Comparison of ENCODE assay signal across 1 mouse cellular context in the genomic region with DNA sequence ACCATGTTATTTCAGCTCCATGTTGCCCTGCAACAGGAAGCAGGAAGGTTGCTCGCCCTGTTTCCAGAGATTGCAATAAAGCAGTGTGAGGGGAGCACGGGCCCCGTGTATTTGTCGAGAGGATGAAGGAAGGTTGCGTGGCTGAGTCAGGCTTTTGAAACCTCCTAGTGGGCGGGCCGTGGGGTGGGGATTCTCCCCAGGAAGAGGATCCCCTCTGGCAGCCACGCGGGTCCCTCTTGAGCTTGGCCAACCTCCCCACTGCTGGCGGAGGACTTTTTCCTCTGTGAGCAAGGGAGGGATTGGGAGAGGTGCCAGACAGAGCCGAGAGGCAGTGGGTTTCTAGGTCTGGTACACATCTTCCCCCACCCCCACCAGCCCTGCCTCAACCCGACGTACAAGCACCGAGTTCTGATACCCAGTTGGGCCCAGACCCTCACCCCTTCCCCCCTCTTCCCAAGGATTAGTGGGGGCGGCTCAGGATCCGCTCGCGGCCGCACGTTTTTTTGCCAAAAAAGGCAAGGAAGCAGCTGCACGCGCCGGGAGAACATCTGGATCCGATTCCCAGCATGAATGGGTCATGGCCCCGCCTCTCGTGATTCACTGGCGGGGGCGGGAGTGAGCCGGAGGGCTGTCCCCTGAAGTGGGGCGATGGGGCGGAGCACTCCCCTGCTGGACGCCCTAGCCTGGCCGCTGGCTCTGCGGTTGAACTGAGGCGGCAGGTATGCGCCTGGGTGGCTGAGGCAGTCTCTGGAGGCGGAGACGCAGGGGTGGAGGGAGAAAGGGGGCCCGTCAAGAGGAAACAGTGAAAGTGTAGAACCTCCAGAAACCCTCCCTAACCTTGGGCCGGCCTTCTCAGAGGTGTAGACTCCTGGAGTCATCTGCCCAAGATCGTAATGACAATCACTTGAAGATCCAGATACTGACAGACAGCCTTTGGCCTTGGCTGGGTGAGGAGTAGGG.
TF ChIP-seq lines count a peak whose summit lies in the region.

No protein-coding gene starts in this region.

TF ChIP-seq in CH12.LX, 34 proteins besides CTCF, POLR2A, EP300 and RAD21 (continued from another document):
- TF ChIP-seq BHLHE40 (IDR thresholded peaks at IDR 0.05; ENCODE audit: low read depth, low read length) (peak; percentile 84), MAX (IDR thresholded peaks at IDR 0.05; ENCODE audit: low read length) (0 out of 2 replicates have a peak, but pooled peaks have one; percentile 15), USF2 (conservative IDR thresholded peaks at IDR 0.05; ENCODE audit: low read depth, low read length) (no peak), ELF1 (IDR thresholded peaks at IDR 0.05; ENCODE audit: low read depth, low read length) (peak; percentile 24; the same call in 1 of the 2 replicates), NRF1 (IDR thresholded peaks at IDR 0.05; ENCODE audit: low read depth, low read length) (0 out of 2 replicates have a peak, but pooled peaks have one; percentile 32), MEF2A (IDR thresholded peaks at IDR 0.05; ENCODE audit: borderline replicate concordance, low read depth, low read length) (peak; percentile 75), TCF12 (IDR thresholded peaks at IDR 0.05; ENCODE audit: low read depth, low read length) (peak; percentile 79), SIN3A (IDR thresholded peaks at IDR 0.05; ENCODE audit: low read length) (peak; percentile 22), ZKSCAN1 (IDR thresholded peaks at IDR 0.05; ENCODE audit: borderline replicate concordance, low read depth, low read length) (no peak)
